Mouse (Mus musculus) ES-E14 (cell line): ENCODE data around the gene Acvr1.

Experiments used
- MAFK ChIP-seq: IDR thresholded peaks from 2 replicates; pipeline ENCODE4 v1.6.1; 2014; ENCODE audit warnings: mild to moderate bottlenecking, low read depth, low read length, inconsistent platforms; ENCODE audit not compliant: insufficient read depth
- ZC3H11A ChIP-seq: IDR thresholded peaks from 2 replicates; pipeline ENCODE4 v1.6.1; 2012; ENCODE audit warnings: low read depth, mild to moderate bottlenecking, inconsistent platforms, low read length, borderline replicate concordance

GRCm38 (mm10) chr2:58493685-58494635, 73.0 kb downstream of the Acvr1 start:
- TF ChIP-seq MAFK, result no peak
- TF ChIP-seq ZC3H11A, result no peak
